Mouse (Mus musculus) liver, embryonic 14.5 days (tissue): ENCODE results near the gene Tbce. TPM values are rescaled to one million over a fixed set of nuclear protein-coding genes. Genes with fewer than 3 reads are reported as not detected.
A peak's percentile ranks its signal among the peaks of the same experiment; 100 is the strongest.
"Not testable (repeated sequence)": the region's sequence is repeated elsewhere in the genome, so short reads cannot be mapped to it uniquely, and the experiment has no call there.

Source experiments
- ATAC-seq: fragments of 200-750 bp; cut with Nextera tagmentation; 2 replicates; pipeline ENCODE4 v1.8.0; 2017; ENCODE audit warnings: moderate number of reproducible peaks, mild to moderate bottlenecking, moderate library complexity; ENCODE audit not compliant: insufficient read depth
- DNase-seq, 3 experiments: peaks; one replicate each; pipeline ENCODE4 v3.0.0-alpha.2; 2012 to 2013; ENCODE audit warnings: low read depth in 3 of 3, low spot score in 3 of 3
- H3K27ac ChIP-seq: fragments of 300-500 bp; sonication (generic); 2 replicates; pipeline ENCODE4 v1.5.1; 2014; ENCODE audit warnings: moderate library complexity, mild to moderate bottlenecking, control low read depth, inconsistent platforms
- H3K27me3 ChIP-seq: fragments of 300-500 bp; sonication (generic); 2 replicates; pipeline ENCODE4 v1.6.1; 2014; ENCODE audit warnings: mild to moderate bottlenecking, low read length, moderate library complexity; ENCODE audit not compliant: control insufficient read depth, insufficient read depth
- H3K36me3 ChIP-seq: fragments of 300-500 bp; sonication (generic); replicated peaks from 2 replicates; pipeline ENCODE4 v1.6.1; 2014; ENCODE audit warnings: low read depth; ENCODE audit not compliant: control insufficient read depth, insufficient read depth
- H3K4me1 ChIP-seq, 2 experiments: fragments of 200-500 bp in 1 of 2; fragments of 300-500 bp in 1 of 2; sonication (generic) in 1 of 2; replicated peaks; 2 replicates each; pipeline ENCODE4 v1.6.1; 2012 to 2014; ENCODE audit warnings: antibody characterized with exemption in 1 of 2, inconsistent platforms in 1 of 2, low read length in 1 of 2; ENCODE audit not compliant: control insufficient read depth in 2 of 2, insufficient read depth in 2 of 2
- H3K4me2 ChIP-seq: fragments of 300-500 bp; sonication (generic); 2 replicates; pipeline ENCODE4 v1.6.1; 2014; ENCODE audit warnings: low read depth, mild to moderate bottlenecking, control low read depth, moderate library complexity
- H3K4me3 ChIP-seq, 2 experiments: fragments of 200-500 bp in 1 of 2; fragments of 300-500 bp in 1 of 2; sonication (generic) in 1 of 2; 2 replicates each; pipeline ENCODE4 v1.5.1; 2012 to 2014; ENCODE audit warnings: low read depth in 2 of 2, low read length in 2 of 2, mild to moderate bottlenecking in 2 of 2, control low read depth in 1 of 2, inconsistent platforms in 1 of 2, moderate library complexity in 1 of 2; ENCODE audit not compliant: insufficient read depth in 1 of 2
- H3K9ac ChIP-seq: fragments of 300-500 bp; sonication (generic); replicated peaks from 2 replicates; pipeline ENCODE4 v1.6.1; 2014; ENCODE audit warnings: mild to moderate bottlenecking, control low read depth, moderate library complexity
- H3K9me3 ChIP-seq: fragments of 300-500 bp; sonication (generic); 2 replicates; pipeline ENCODE4 v1.6.1; 2016; ENCODE audit warnings: low read length, mixed read lengths; ENCODE audit not compliant: control insufficient read depth
- CTCF ChIP-seq: IDR thresholded peaks from 2 replicates; pipeline ENCODE4 v1.5.1; 2016; ENCODE audit warnings: antibody characterized with exemption, low read depth, control low read depth
- EP300 ChIP-seq: IDR thresholded peaks from 2 replicates; pipeline ENCODE4 v1.6.1; 2016; ENCODE audit warnings: antibody characterized with exemption, low read depth
- WGBS: fragments of 180-500 bp; shearing (Covaris S2); extraction: QIAGEN DNeasy Blood & Tissue Kit; methylation state at CpG from one replicate; pipeline ENCODE4 v1.1.7; 2014; ENCODE audit not compliant: insufficient replicate concordance; 5-methylcytosine and 5-hydroxymethylcytosine counted together
- polyA plus RNA-seq, 2 experiments: library from polyadenylated mRNA; depleted of rRNA in 1 of 2; stranded (reverse) in 1 of 2; unstranded in 1 of 2; fragments of >200 nt; fragmentation: Nextera tagmentation in 1 of 2; extraction: Ambion mirVana in 1 of 2; gene quantifications; 2 replicates each; pipeline versions ENCODE4 v1.2.1 to v1.2.3; 2012 to 2014

The Tbce gene
- polyA plus RNA-seq, 2 experiments: 27.5 to 34.6 TPM

DNA sequence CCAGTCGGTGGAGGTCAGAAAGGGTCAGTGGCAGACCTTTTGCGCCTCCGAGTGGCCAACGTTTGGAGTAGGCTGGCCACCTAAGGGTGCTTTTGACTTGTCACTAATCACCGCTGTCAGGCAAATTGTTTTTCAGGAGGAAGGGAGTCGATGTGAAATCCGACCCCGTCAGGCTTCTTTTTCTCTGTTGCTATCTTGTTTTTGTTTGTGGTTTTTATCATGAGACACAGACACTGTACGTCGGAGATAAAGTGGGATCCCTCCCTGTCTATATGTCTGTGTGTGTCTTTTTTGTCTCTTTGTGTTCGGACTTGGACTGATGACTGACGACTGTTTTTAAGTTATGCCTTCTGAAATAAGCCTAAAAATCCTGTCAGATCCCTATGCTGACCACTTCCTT, 18.0 kb downstream of the Tbce start:
- not testable (repeated sequence) for H3K9ac ChIP-seq, H3K9me3 ChIP-seq, DNase-seq, H3K27ac ChIP-seq, H3K27me3 ChIP-seq
- H3K36me3 ChIP-seq: peaks cover 12% of the 10 kb centered on the region
- H3K4me2 ChIP-seq: peak overlapping the region; percentile 40
- ATAC-seq: peak; percentile 74; the same call in 1 of the 2 replicates
- peak; percentile 64 for TF ChIP-seq EP300
- 0 out of 4 replicates have a peak overlapping the region, but pooled peaks of 1 of the 2 experiments have one; percentile 21 for H3K4me3 ChIP-seq
- peaks cover 21 to 26% of the 10 kb centered on the region in 2 experiments for H3K4me1 ChIP-seq
- 16% methylated on average over 9 of the region's 12 CpGs for WGBS

DNA sequence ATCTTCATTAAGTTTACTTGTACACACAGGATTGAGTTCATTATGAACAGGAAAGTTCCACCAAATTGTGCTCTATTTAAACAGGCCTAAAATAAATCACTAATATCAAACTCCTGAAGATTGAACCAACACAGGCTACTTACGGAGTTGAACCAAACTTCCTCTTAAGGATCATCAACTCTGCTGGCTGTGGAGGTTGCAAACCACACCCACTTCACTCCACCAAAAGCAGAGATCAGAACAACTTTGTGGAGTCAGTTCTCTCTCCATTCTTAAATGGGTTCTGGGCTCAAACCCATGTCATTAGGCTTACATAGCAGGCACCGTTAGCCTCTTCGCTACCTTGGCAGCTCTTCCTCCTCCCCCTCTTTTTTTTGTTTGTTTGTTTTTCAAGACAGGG, 20.6 kb downstream of the Tbce start:
- Histone ChIP-seq H3K27ac (peak overlapping the region; percentile 63), H3K9me3 (no peaks in the 10 kb centered on the region), H3K4me1 (peaks cover 21% of the 10 kb centered on the region in 2 experiments), H3K4me3 (no peak overlapping the region), H3K9ac (no peak overlapping the region), H3K27me3 (no peaks in the 10 kb centered on the region), H3K4me2 (peak overlapping the region; percentile 23; the same call in 1 of the 2 replicates), H3K36me3 (peaks cover 23% of the 10 kb centered on the region)
- DNase-seq (no peak), ATAC-seq (peak; percentile 34; the same call in 1 of the 2 replicates)
- WGBS: 60% methylated on average over 3 of the region's 3 CpGs
- TF ChIP-seq EP300: no peak
- no peak for TF ChIP-seq CTCF

DNA sequence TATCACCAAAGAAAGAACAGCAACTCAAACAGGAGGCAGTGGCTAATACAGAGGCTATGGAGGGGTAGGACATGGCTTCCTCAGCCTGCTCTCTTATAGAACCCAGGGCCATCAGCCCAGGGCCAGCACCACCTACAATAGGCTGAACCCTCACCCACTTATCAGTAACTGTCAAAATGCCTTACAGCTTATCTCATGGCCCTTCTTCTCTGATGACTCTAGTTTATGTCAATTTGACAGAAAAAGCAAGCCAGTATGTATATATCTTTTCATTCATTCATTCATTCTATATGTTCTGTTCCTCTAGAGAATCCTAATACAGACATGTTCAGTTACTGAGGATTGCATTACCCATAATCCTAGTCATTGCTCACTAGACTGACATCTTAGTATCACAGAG, 21.2 kb downstream of the Tbce start:
- Histone ChIP-seq H3K9me3 (no peaks in the 10 kb centered on the region), H3K9ac (no peak overlapping the region), H3K27ac (peak overlapping the region; percentile 63), H3K4me2 (peak overlapping the region; percentile 23; the same call in 1 of the 2 replicates), H3K36me3 (peaks cover 23% of the 10 kb centered on the region), H3K27me3 (no peaks in the 10 kb centered on the region), H3K4me1 (peaks cover 21% of the 10 kb centered on the region in 2 experiments), H3K4me3 (no peak overlapping the region)
- TF ChIP-seq CTCF (no peak), EP300 (peak; percentile 74)
- DNase-seq: no peak
- ATAC-seq: peak; percentile 80

DNA sequence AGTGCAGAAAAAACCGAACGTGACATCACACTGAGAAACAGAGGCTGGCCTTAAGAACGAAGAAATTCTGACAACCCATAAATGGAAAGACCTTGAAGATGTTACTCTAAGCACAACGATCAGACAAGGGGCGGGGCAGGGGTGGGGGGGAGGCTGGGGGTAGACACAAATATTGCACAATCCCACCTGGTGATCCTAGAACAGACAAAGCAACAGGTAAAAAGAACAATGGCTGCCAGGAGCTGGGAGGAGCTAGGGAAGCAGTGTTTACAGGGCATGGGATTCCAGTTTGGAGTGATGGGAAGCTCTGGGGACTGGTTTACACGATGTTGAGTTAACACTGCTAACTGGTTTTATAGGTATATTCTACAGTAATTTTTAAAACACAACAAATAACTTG, 23.8 kb downstream of the Tbce start:
- Histone ChIP-seq H3K4me3 (no peak overlapping the region), H3K36me3 (peaks cover 29% of the 10 kb centered on the region), H3K4me2 (no peak overlapping the region), H3K27me3 (no peaks in the 10 kb centered on the region), H3K4me1 (peaks cover 21 to 27% of the 10 kb centered on the region in 2 experiments), H3K9me3 (no peaks in the 10 kb centered on the region), H3K9ac (no peak overlapping the region), H3K27ac (no peak overlapping the region)
- ATAC-seq (no peak), DNase-seq (no peak)
- WGBS: 78% methylated on average over 6 of the region's 6 CpGs
- TF ChIP-seq CTCF (no peak), EP300 (no peak)

DNA sequence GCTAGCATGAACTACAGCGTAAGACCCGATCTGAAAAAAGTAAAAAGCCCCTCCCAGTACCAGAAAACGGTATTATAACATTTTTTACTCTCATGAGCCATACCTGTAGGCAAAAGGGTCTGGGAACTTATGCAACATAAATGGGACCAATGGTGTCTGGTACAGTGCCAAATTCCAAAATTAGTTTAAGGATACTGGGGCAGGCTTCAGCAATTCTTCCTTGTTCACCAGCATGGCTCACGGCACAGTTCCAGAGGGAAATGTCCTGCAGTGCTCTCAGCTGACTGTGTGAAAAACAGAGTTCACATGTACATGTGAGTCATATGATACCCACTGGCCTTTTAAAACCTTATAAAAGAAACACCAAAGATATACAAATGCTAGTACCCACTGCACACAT, 24.9 kb downstream of the Tbce start:
- WGBS: 89% methylated on average over 4 of the region's 4 CpGs
- Histone ChIP-seq H3K36me3 (peaks cover 32% of the 10 kb centered on the region), H3K4me2 (no peak overlapping the region), H3K9ac (no peak overlapping the region), H3K4me1 (peaks cover 18 to 24% of the 10 kb centered on the region in 2 experiments), H3K27me3 (no peaks in the 10 kb centered on the region), H3K4me3 (no peak overlapping the region), H3K9me3 (no peaks in the 10 kb centered on the region), H3K27ac (no peak overlapping the region)
- ATAC-seq (no peak), DNase-seq (no peak)
- TF ChIP-seq CTCF (no peak), EP300 (no peak)
